Mouse (Mus musculus) CD4-positive naive resting alpha-beta T cell, adult 57 days (primary cell): ENCODE results near the gene B9d2. TPM values are rescaled to one million over a fixed set of nuclear protein-coding genes. Genes with fewer than 3 reads are reported as not detected.

ENCODE experiments used
- total RNA-seq: library from RNA; stranded (reverse); gene quantifications from one replicate; pipeline ENCODE4 v1.2.4, GENCODE M21; 2023

Gene B9d2
- total RNA-seq: 31.5 TPM

DNA sequence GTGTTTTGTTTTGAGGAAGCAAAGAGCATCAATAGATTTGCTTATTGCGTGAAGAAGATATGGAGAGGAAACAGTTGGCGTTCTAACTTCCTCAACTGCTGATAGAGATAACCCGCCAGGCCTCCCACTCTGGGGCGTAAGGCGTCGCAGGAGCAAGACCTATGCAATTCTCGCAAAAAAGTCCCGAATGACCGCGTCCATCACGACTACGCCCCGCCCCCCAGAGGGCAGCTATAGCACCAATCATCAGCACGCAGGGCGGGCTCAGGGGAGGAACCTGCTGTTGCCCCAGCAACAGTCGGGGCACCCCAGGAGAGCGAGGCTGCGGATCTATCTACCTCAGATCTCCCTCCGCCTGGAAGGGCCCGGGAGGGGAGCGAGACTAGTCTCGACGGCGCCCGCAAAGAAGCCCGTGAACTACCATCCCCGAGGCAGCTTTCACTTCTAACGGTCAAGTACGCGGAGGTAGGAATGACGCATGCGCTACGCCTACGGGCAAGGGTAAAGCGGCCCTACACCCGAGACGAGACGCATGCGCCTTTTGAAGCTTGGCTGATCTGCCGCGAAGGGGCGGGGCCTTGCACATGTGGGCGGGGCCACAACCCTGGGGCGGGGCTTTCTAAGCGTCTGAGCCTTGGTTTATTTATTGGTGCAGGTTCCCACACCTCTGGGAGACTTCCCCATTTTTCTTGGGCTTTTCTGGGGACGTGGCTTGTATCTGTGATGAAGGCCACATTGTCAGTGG is at the start of gene B9d2:
Gene B9d2, plus strand, starts transcription at position 267 of the 745 bp plus-strand sequence.

GRCm38 (mm10) chr7:25658657-25659472 is 21.7 kb upstream of the B9d2 start, which contains the start of the genes Bckdha and Exosc5:
Gene Bckdha, minus strand, starts transcription at chr7:25658981.
Gene Exosc5, plus strand, starts transcription at chr7:25659164.

DNA sequence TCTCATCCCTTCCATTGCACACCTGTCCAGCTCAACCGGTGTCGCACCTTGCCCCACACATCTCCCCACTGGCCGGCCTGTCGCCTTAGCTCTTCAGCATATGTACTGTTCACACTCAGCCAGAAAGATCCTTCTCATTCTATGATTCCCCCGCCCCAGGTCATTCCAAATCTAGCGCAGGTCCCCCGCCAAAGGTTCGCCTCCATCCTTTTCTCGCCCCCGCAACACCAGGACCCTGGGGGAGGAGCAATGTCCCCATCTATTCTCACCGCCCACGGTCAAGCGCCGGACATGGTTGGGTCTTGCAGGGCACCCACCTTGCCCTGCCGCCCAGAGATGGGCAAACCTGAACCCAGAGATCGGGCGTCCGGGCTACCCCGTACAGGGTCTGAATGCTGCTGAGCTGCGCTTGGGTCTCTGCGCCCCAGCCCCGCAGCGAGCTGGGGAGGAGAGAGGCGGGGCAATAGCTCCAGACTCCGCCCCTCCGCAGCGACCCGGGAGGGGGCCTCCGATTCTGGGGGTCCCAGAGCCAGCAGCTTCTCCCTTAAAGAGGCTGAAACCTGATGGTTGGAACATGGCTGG is 5.8 kb upstream of the B9d2 start, which contains the start of gene Tmem91:
Gene Tmem91, minus strand, starts transcription at position 448 of the 582 bp plus-strand sequence.

GRCm38 (mm10) chr7:25686680-25687531 is 6.3 kb downstream of the B9d2 start, which contains the start of gene Tgfb1:
Gene Tgfb1, plus strand, starts transcription at chr7:25687002.

DNA sequence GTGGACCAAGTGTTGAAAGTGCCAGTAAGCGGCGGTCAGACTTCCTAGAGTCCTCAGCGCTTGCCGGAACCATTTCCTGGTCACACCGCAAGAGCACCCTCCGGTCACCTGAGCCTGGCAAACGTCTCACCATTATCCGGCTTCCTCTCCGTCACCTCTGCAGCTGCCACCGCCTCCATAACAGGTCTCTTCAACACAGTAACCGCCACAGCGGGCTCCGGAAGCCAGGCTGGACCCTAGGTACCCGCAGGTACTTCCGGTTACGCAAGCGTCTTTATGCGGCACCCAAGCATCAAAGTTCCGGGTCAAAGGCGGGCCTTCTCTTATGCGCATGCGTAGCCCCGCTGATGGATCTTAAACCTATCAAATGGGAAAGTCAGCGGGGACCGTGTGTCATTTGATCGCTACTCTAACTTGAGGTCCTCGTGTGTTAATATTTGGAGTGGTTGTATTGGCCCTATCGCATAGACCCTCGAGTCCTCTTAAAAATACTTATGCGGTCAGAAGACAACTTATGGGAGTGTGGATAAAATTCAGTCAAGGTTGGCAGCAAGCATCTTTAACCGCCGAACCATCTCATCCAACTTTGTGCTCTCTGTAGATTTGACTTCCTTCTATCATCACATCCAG is 38.3 kb downstream of the B9d2 start, which contains the start of gene Ccdc97:
Gene Ccdc97, minus strand, starts transcription at position 301 of the 630 bp plus-strand sequence.

Other genes starting within 250 kb of the B9d2 start
- 2.2 TPM for gene Ceacam1, start 203.2 kb upstream of the B9d2 start, total RNA-seq
- not detected for gene Ceacam2, start 140.9 kb upstream of the B9d2 start, total RNA-seq
- not detected for gene Erich4, start 64.9 kb upstream of the B9d2 start, total RNA-seq
- 67.2 TPM for gene Dmac2, start 61.4 kb upstream of the B9d2 start, total RNA-seq
- 0.68 TPM for gene B3gnt8, start 54.1 kb upstream of the B9d2 start, total RNA-seq
- 22.5 TPM for gene Bckdha, start 21.8 kb upstream of the B9d2 start, total RNA-seq
- gene Exosc5, start 21.6 kb upstream of the B9d2 start, total RNA-seq: 61.9 TPM
- not detected for gene Tmem91, start 5.6 kb upstream of the B9d2 start, total RNA-seq
- gene Tgfb1, start 6.2 kb downstream of the B9d2 start, total RNA-seq: 147 TPM
- gene Ccdc97, start 38.3 kb downstream of the B9d2 start, total RNA-seq: 106 TPM
- 219 TPM for gene Hnrnpul1, start 74.0 kb downstream of the B9d2 start, total RNA-seq
- 7.1 TPM for gene Axl, start 107.9 kb downstream of the B9d2 start, total RNA-seq
- 11.1 TPM for gene Cyp2s1, start 136.1 kb downstream of the B9d2 start, total RNA-seq
- gene Cyp2b10, start 216.8 kb downstream of the B9d2 start, total RNA-seq: not detected